Mouse (Mus musculus) cerebral cortex, adult 2 months (tissue): ENCODE results near the gene Cracr2b.

Experiments used
- WGBS: fragments of 180-500 bp; shearing (Covaris S2); methylation state at CpG from one replicate; pipeline ENCODE4 v1.1.7; 2018; 5-methylcytosine and 5-hydroxymethylcytosine counted together

Cracr2b gene

DNA sequence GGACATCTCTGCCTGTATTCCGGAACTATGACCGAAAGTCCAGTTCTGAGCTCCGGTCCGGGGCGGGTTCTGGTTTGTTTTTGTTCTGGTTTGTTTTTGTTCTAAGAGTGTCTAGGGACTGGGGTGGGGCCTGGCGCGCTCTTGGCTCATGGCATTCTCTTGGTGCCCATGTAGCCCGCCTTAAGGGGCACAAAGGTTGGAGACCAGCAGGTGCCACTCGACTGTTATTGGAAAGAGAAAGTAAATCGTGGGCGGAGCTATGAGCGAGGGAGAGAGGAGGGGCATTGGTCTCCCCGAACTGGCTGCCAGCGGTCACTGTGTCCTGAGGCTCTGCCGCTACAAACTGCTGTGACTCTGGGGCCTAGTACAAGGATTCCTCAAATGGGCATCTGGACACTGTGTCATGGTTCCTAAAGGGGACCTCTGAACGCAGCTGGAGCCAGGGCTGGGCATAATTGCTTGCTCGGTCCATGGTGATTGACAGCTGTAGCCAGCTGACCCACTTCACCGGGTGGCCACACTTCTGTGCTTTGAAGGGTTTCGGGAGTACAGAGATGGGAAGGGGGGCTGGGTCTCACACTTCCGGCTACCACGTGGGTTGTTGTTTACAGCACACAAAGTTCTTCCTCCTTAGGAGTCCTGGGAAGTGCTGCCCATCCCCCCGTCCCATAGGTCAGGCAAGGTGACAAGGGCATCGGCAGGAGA is 5.1 kb upstream of the Cracr2b start:
- WGBS: 3% methylated on average over 23 of the region's 23 CpGs

DNA sequence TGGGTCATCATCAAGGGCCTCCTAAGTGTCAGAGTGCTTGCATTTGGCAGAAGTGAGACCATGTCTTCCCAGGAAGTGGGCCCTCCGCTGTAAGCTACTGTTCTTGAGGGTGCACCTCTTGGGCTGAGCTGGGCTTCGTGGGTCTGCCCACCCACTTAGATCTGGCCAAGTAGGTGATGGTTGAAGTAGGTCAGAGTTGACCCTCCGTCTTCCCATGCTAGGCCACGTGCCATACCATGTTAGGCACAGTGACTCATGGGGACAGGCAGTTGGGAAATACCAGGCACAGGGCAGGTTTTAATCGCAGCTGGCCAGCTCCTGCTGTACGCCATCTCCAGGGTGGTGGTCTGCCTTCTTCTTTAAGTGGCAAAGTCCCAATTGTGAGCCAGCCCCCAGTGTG is 4.2 kb upstream of the Cracr2b start:
- 79% methylated on average over 6 of the region's 6 CpGs for WGBS

GRCm38 (mm10) chr7:141457236-141457635 is 3.7 kb upstream of the Cracr2b start:
- WGBS: 92% methylated on average over 14 of the region's 14 CpGs

GRCm38 (mm10) chr7:141457986-141458660 is 2.8 kb upstream of the Cracr2b start:
- WGBS: 85% methylated on average over 15 of the region's 15 CpGs

DNA sequence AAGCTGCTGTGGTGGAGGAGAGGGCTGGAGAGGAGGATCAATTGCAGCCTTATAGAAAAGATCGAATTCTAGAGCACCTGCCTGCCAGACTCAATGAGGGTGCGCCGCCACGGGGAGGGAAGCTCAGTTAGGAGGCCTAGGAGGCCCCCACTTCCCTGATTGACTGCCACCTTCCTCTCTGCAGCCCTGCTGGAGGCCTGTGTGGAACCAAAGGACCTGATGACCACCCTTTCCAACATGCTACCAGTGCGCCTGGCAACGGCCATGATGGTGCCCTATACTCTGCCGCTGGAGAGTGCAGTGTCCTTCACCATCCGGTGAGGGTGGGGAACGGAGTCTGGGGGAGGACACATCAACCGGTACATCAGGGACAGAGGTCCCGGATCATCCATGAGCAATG is 2.2 kb upstream of the Cracr2b start:
- 90% methylated on average over 11 of the region's 11 CpGs for WGBS

GRCm38 (mm10) chr7:141459301-141459711 is 1.6 kb upstream of the Cracr2b start:
- 90% methylated on average over 17 of the region's 17 CpGs for WGBS

DNA sequence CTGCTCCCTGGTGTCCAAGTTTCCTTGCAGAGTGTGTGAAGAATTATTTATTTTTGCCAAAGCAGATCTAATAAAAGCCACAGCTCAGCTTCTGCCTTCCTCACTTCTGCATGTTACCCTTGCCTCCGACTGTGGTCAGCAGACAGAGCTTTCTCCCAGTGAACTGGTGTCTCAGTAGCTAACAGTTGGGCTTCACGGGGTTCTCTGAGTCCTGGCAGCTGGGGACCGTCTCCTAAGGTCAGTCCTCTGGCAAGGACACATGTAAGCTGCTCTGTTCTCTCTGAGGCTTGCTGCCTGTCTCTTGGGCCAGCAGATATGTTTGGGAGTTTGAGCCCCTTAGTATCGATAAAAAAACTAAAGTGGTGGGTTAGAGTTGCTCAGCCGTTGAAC is 898 bp upstream of the Cracr2b start:
- 75% methylated on average over 5 of the region's 5 CpGs for WGBS

DNA sequence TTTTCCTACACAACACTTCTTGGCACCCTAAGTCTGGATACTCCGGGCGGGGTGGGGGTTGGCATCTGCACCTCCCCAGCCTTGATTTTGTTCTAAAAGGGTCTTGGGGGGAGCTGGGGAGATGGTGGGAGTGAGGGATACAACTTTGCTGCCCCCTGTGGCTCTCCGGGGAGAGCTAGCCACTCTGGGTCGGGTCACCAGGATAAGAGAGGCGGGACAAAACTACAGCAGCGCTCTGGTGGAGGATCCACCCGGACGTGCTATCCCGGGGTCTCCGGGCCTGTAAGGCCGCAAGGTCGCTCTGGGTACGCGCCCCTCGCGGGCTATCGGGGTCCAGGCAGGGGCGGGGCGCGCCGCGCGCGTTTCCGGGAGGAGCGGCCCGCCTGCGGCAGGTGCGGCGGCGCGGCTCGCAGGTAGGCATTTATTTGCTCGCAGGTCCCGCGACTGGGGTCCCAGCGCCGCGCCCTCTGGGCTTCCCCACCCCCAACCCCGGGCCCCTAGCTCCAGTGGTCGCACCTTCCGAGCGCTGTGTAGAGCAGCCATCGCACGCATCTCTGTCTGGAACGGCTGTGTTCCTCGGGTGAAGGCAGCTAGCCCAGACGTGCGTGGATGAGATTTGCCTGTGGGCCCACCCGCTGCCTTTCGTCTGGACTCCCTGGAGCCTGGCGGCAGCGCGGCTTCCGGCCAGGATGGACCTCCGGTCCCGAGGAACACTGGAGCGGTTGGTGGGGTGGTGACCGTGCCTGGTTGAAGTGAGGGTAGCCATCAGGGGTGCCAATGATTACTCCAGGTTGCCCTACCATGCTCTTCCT is 833 bp downstream of the Cracr2b start:
- WGBS: 4% methylated on average over 59 of the region's 59 CpGs

- WGBS: 41% methylated on average over 5 of the region's 5 CpGs
These were observed 1.5 kb downstream of the Cracr2b start for GRCm38 (mm10) chr7:141462333-141462821.

DNA sequence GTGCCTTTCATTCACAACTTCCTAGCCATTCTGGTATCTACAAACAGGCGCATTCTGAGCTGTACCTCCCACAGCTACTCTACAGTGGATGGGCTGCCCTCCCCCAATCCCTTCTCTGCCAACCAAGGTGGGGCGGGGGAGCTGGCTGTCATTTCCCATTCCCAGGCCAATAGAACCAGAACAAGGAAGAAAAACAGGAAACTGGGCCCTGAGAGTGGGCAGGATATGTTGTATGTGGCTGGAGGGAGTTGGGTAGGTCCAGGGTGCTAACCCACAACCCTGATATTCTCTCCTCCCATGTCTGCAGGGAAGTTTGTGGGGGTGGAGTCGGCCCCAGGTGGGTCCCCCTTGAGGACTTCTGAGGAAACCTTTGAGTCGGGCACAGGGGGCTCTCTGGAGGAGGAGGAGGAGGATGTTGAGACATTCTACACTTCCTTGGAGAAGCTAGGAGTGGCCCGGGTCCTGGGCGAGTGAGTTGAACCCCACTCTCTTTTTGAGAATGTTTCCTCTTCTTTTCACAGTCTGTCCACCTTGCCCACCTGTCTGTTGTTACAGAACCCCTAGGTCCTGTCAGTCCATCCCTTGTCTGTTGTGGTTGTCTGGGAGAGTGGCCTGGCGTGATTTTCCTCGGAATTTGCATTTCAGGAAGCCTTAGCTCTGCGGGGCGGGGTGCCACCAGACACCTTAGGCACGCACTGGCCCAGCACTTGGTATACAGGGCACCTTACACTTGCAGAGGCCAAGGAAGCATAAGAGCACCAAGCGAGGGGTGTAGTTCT is 3.1 kb downstream of the Cracr2b start:
- WGBS: 52% methylated on average over 12 of the region's 12 CpGs

GRCm38 (mm10) chr7:141464603-141465201 is 3.8 kb downstream of the Cracr2b start:
- 30% methylated on average over 38 of the region's 38 CpGs for WGBS

DNA sequence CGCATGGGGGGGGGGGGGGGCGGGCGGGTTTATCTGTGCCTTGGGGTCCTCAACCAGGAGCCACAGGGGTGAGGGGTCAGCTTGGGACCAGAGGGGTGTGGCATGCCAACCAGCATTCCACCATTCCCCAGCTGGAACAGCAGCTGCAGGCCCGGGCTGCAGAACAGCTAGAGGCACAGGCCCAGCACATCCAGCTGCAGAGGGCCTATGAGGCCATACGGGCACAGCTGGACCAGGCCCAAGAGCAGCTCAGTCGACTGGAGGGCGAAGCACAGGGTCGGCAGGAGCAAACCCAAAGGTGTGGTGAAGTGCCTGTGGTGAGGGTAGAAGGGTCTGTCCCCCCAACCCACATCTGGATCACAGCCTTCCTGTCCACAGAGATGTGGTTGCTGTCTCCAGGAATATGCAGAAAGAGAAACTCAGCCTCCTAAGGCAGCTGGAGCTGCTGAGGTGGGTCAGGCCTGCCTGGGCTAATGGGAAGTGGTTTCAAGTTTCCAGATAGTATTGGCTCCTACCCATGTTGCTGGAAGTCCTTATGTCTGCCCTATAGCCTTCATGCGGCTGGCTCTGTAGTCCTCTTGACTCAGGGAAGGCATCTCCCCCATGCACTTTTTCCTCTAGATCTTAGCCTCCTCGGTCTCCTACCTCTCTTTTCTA is 4.6 kb downstream of the Cracr2b start:
- 57% methylated on average over 10 of the region's 10 CpGs for WGBS

DNA sequence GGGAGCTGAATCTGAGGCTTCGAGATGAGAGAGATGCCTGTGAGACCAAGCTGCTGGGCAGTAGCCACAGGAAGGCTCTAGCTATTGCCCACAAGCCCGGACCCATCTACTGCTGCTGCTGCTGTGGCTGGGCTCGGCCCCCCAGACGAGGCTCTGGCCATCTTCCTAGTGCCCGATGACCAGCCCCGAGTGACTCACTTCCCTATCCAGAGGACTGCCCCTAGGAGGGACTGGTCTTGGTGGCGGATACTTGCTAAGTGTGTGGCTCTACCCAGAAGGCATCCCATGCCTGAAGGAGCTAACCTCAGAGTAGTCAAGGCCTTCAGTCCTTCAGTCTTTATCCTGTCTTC is 5.1 kb downstream of the Cracr2b start:
- WGBS: 79% methylated on average over 7 of the region's 7 CpGs

- WGBS: 70% methylated on average over 10 of the region's 10 CpGs
These were observed 5.8 kb downstream of the Cracr2b start for GRCm38 (mm10) chr7:141466607-141467148.

- 3% methylated on average over 52 of the region's 52 CpGs for WGBS
These were observed 6.5 kb downstream of the Cracr2b start, which contains the start of gene Cd151 for GRCm38 (mm10) chr7:141467230-141468030. Gene Cd151, plus strand, starts transcription at chr7:141467392.

DNA sequence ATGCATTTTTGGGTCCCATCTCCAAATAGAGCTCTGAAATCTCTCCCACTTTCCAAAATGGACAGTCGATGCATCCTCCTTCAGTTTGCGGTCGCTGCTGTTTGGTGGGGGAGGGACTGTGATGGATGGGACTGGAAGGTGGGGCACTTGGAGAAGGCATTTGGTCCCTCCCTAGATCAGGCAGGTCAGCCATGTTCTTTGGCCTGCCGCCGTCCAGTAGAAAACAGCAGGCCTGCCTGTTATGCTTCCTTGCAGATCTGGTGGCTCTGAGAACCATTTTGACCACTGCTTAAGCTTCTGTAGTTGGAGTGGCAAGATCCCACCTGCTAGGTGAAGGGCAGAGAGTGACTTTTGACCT is 7.2 kb downstream of the Cracr2b start:
- 34% methylated on average over 5 of the region's 5 CpGs for WGBS

GRCm38 (mm10) chr7:141468522-141469211 is 7.8 kb downstream of the Cracr2b start:
- WGBS: 8% methylated on average over 8 of the region's 8 CpGs

DNA sequence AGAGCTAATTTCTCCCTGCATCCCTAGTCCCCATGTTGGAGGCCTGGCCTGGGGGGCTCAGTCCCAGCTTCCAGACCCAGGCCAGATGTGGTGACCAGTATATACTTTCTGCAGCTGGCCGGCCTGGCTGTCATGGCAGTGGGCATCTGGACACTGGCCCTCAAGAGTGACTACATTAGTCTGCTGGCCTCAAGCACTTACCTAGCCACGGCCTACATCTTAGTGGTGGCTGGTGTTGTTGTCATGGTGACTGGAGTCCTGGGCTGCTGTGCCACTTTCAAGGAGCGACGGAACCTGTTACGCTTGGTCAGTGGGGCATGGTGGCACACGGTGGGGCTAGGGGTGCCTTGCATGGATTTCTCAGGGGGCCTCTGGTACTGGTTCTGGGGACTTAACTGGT is 8.5 kb downstream of the Cracr2b start:
- 75% methylated on average over 6 of the region's 6 CpGs for WGBS
